Mouse (Mus musculus): ENCODE measurements at regions not wholly inside any gene's neighbourhood (a gene's known extent, or its start where the extent isn't known, plus 50 kb on each side); places are given as distances from the start of the nearest gene placed in this dataset.
A peak's percentile ranks its signal among the peaks of the same experiment; 100 is the strongest.

- DNase-seq = no peak
Observed at GRCm38 (mm10) chr7:52399513-52399912, 384.0 kb upstream of the 1700015G11Rik start.

- DNase-seq = peak; percentile 7
Observed at GRCm38 (mm10) chr7:52391793-52392192, 376.3 kb upstream of the 1700015G11Rik start.
